Mouse (Mus musculus) heart, embryonic 16.5 days (tissue): ENCODE measurements around the gene Akr1b7. TPM values are rescaled to one million over a fixed set of nuclear protein-coding genes. Genes with fewer than 3 reads are reported as not detected.

ENCODE experiments used
- ATAC-seq: fragments of 200-750 bp; cut with Nextera tagmentation; replicated peaks from 2 replicates; pipeline ENCODE4 v1.8.0; 2017; ENCODE audit warnings: moderate number of reproducible peaks; ENCODE audit not compliant: insufficient read depth, low FRiP score; ENCODE audit errors: extremely low read depth
- H3K27ac ChIP-seq: fragments of 300-500 bp; sonication (generic); 2 replicates; pipeline ENCODE4 v1.5.1; 2014; ENCODE audit warnings: mild to moderate bottlenecking, low read length, control low read depth, moderate library complexity
- H3K27me3 ChIP-seq: fragments of 300-500 bp; sonication (generic); 2 replicates; pipeline ENCODE4 v1.6.1; 2014; ENCODE audit warnings: low read length, mixed read lengths; ENCODE audit not compliant: control insufficient read depth, insufficient read depth
- H3K36me3 ChIP-seq: fragments of 300-500 bp; sonication (generic); 2 replicates; pipeline ENCODE4 v1.6.1; 2014; ENCODE audit not compliant: control insufficient read depth, insufficient read depth
- H3K4me1 ChIP-seq: fragments of 300-500 bp; sonication (generic); 2 replicates; pipeline ENCODE4 v1.6.1; 2014; ENCODE audit warnings: low read length, mixed read lengths; ENCODE audit not compliant: control insufficient read depth, insufficient read depth
- H3K4me2 ChIP-seq: fragments of 300-500 bp; sonication (generic); 2 replicates; pipeline ENCODE4 v1.6.1; 2014; ENCODE audit warnings: low read depth, mild to moderate bottlenecking, control low read depth, low read length
- H3K4me3 ChIP-seq: fragments of 300-500 bp; sonication (generic); 2 replicates; pipeline ENCODE4 v1.5.1; 2014; ENCODE audit warnings: mild to moderate bottlenecking, control low read depth, low read length
- H3K9ac ChIP-seq: fragments of 300-500 bp; sonication (generic); 2 replicates; pipeline ENCODE4 v1.6.1; 2014; ENCODE audit warnings: low read length, control low read depth
- H3K9me3 ChIP-seq: fragments of 300-500 bp; sonication (generic); replicated peaks from 2 replicates; pipeline ENCODE4 v1.6.1; 2016; ENCODE audit warnings: low read length; ENCODE audit not compliant: control insufficient read depth
- WGBS: fragments of 180-500 bp; shearing (Covaris S2); extraction: QIAGEN DNeasy Blood & Tissue Kit; methylation state at CpG from one replicate; pipeline ENCODE4 v1.1.7; 2014; 5-methylcytosine and 5-hydroxymethylcytosine counted together
- polyA plus RNA-seq: library from polyadenylated mRNA; unstranded; fragments of >200 nt; fragmentation: Nextera tagmentation; extraction: Ambion mirVana; gene quantifications from 2 replicates; pipeline ENCODE4 v1.2.1, GENCODE M21; 2015

Akr1b7 gene
- polyA plus RNA-seq, 1 experiment from 2014 or later: 0.21 TPM

GRCm38 (mm10) chr6:34384701-34385370, 27.3 kb upstream of the Akr1b7 start:
- H3K36me3 ChIP-seq: peaks cover 12% of the 10 kb centered on the region
- 0 out of 2 replicates have a peak, but pooled peaks cover 2% of the 10 kb centered on the region for H3K4me1 ChIP-seq
- no peaks in the 10 kb centered on the region for H3K9me3 ChIP-seq
- no peaks in the 10 kb centered on the region for H3K27me3 ChIP-seq
- peak overlapping the region; percentile 88 for H3K27ac ChIP-seq
- ATAC-seq: peak; percentile 56; the same call in 1 of the 2 replicates
- WGBS: under 1% methylated on average over 13 of the region's 13 CpGs
- peak overlapping the region; percentile 75 for H3K9ac ChIP-seq
- H3K4me2 ChIP-seq: peak overlapping the region; percentile 85
- H3K4me3 ChIP-seq: peak overlapping the region; percentile 67

- Histone ChIP-seq H3K4me3 (no peak overlapping the region), H3K27me3 (no peaks in the 10 kb centered on the region), H3K36me3 (peaks cover 38% of the 10 kb centered on the region), H3K4me1 (0 out of 2 replicates have a peak, but pooled peaks cover 2% of the 10 kb centered on the region), H3K4me2 (no peak overlapping the region), H3K9me3 (peaks cover 7% of the 10 kb centered on the region; the same call in 1 of the 2 replicates), H3K27ac (no peak overlapping the region), H3K9ac (no peak overlapping the region)
- 78% methylated on average over 4 of the region's 4 CpGs for WGBS
- no peak for ATAC-seq
Measured at GRCm38 (mm10) chr6:34388420-34389156, 23.5 kb upstream of the Akr1b7 start.

- no peaks in the 10 kb centered on the region for H3K27me3 ChIP-seq
- H3K4me1 ChIP-seq: no peaks in the 10 kb centered on the region
- ATAC-seq: no peak
- WGBS: 77% methylated on average over 5 of the region's 5 CpGs
- no peak overlapping the region for H3K4me3 ChIP-seq
- H3K9me3 ChIP-seq: peaks cover 3% of the 10 kb centered on the region; the same call in 1 of the 2 replicates
- H3K36me3 ChIP-seq: peaks cover 44% of the 10 kb centered on the region
- no peak overlapping the region for H3K27ac ChIP-seq
- H3K9ac ChIP-seq: no peak overlapping the region
- H3K4me2 ChIP-seq: no peak overlapping the region
Measured at GRCm38 (mm10) chr6:34395897-34396296, 16.2 kb upstream of the Akr1b7 start.

- H3K9ac ChIP-seq: no peak overlapping the region
- no peaks in the 10 kb centered on the region for H3K4me1 ChIP-seq
- no peak for ATAC-seq
- 76% methylated on average over 6 of the region's 6 CpGs for WGBS
- no peaks in the 10 kb centered on the region for H3K27me3 ChIP-seq
- peaks cover 27% of the 10 kb centered on the region for H3K36me3 ChIP-seq
- H3K4me3 ChIP-seq: no peak overlapping the region
- no peak overlapping the region for H3K4me2 ChIP-seq
- no peak overlapping the region for H3K27ac ChIP-seq
- H3K9me3 ChIP-seq: no peaks in the 10 kb centered on the region
Measured at GRCm38 (mm10) chr6:34398431-34398830, 13.7 kb upstream of the Akr1b7 start.

GRCm38 (mm10) chr6:34399606-34400220, 12.4 kb upstream of the Akr1b7 start:
- Histone ChIP-seq H3K9me3 (no peaks in the 10 kb centered on the region), H3K27ac (no peak overlapping the region), H3K36me3 (peaks cover 16% of the 10 kb centered on the region), H3K4me3 (no peak overlapping the region), H3K9ac (no peak overlapping the region), H3K4me1 (no peaks in the 10 kb centered on the region), H3K27me3 (no peaks in the 10 kb centered on the region), H3K4me2 (no peak overlapping the region)
- no peak for ATAC-seq
- 78% methylated on average over 13 of the region's 13 CpGs for WGBS

GRCm38 (mm10) chr6:34400696-34401095, 11.4 kb upstream of the Akr1b7 start:
- WGBS: 60% methylated on average over 2 of the region's 2 CpGs
- peaks cover 11% of the 10 kb centered on the region; the same call in 1 of the 2 replicates for H3K36me3 ChIP-seq
- H3K4me1 ChIP-seq: no peaks in the 10 kb centered on the region
- no peaks in the 10 kb centered on the region for H3K9me3 ChIP-seq
- H3K4me3 ChIP-seq: no peak overlapping the region
- H3K4me2 ChIP-seq: no peak overlapping the region
- no peaks in the 10 kb centered on the region for H3K27me3 ChIP-seq
- no peak overlapping the region for H3K27ac ChIP-seq
- no peak overlapping the region for H3K9ac ChIP-seq
- no peak for ATAC-seq

- Histone ChIP-seq H3K4me1 (no peaks in the 10 kb centered on the region), H3K9me3 (no peaks in the 10 kb centered on the region; the same call in 1 of the 2 replicates), H3K4me2 (no peak overlapping the region), H3K27ac (no peak overlapping the region), H3K36me3 (no peaks in the 10 kb centered on the region), H3K9ac (no peak overlapping the region), H3K27me3 (no peaks in the 10 kb centered on the region), H3K4me3 (no peak overlapping the region)
- WGBS: 86% methylated on average over 4 of the region's 4 CpGs
- no peak for ATAC-seq
Measured at GRCm38 (mm10) chr6:34406746-34407145, 5.4 kb upstream of the Akr1b7 start.

- ATAC-seq: no peak
- 80% methylated on average over 10 of the region's 10 CpGs for WGBS
- Histone ChIP-seq H3K27me3 (no peaks in the 10 kb centered on the region), H3K27ac (no peak overlapping the region), H3K9ac (no peak overlapping the region), H3K4me3 (no peak overlapping the region), H3K9me3 (no peaks in the 10 kb centered on the region; the same call in 1 of the 2 replicates), H3K4me1 (no peaks in the 10 kb centered on the region), H3K4me2 (no peak overlapping the region), H3K36me3 (no peaks in the 10 kb centered on the region)
Measured at GRCm38 (mm10) chr6:34407403-34407802, 4.7 kb upstream of the Akr1b7 start.

- H3K4me1 ChIP-seq: no peaks in the 10 kb centered on the region
- no peak for ATAC-seq
- H3K27me3 ChIP-seq: no peaks in the 10 kb centered on the region
- H3K9me3 ChIP-seq: no peaks in the 10 kb centered on the region
- no peak overlapping the region for H3K27ac ChIP-seq
- H3K36me3 ChIP-seq: no peaks in the 10 kb centered on the region
- WGBS: 76% methylated on average over 1 of the region's 1 CpGs
- no peak overlapping the region for H3K4me3 ChIP-seq
- H3K4me2 ChIP-seq: no peak overlapping the region
- no peak overlapping the region for H3K9ac ChIP-seq
Measured at GRCm38 (mm10) chr6:34412688-34413087, 554 bp downstream of the Akr1b7 start.
